Mouse (Mus musculus) T-helper 2 cell (primary cell): ENCODE data around the gene Tufm.
"Not testable (repeated sequence)": the region's sequence is repeated elsewhere in the genome, so short reads cannot be mapped to it uniquely, and the experiment has no call there.

Experiments used
- in situ Hi-C: fragments of 300-600 bp; cut with MboI, MseI; formaldehyde crosslinking; loops from one replicate; pipeline ENCODE4 v1.15.1; 2025; ENCODE audit warnings: high pct_unique_total_duplicates

Gene Tufm

GRCm38 (mm10) chr7:126465246-126466030, 21.7 kb upstream of the Tufm start:
- in situ Hi-C loops, result no loop called here

- in situ Hi-C loops, result no loop called here
Measured at GRCm38 (mm10) chr7:126466116-126466515, 21.0 kb upstream of the Tufm start.

- in situ Hi-C loops, result no loop called here
Measured at GRCm38 (mm10) chr7:126466707-126467106, 20.5 kb upstream of the Tufm start.

- in situ Hi-C loops, result no loop called here
Measured at GRCm38 (mm10) chr7:126467271-126467670, 19.9 kb upstream of the Tufm start.

GRCm38 (mm10) chr7:126467834-126468627, 19.1 kb upstream of the Tufm start:
- in situ Hi-C loops, result no loop called here

GRCm38 (mm10) chr7:126470077-126470476, 17.1 kb upstream of the Tufm start:
- in situ Hi-C loops, result loop anchor here (5.0 kb wide), 1 partner anchor 73 kb away; the partner anchor contains the start of gene Nfatc2ip

- in situ Hi-C loops, result loop anchor here (5.0 kb wide), 1 partner anchor 74 kb away; the partner anchor contains the start of gene Nfatc2ip
Measured at GRCm38 (mm10) chr7:126471361-126471760, 15.8 kb upstream of the Tufm start.

GRCm38 (mm10) chr7:126471853-126472252, 15.3 kb upstream of the Tufm start:
- in situ Hi-C loops, result loop anchor here (5.0 kb wide), 1 partner anchor 75 kb away; the partner anchor contains the start of gene Nfatc2ip

- in situ Hi-C loops, result loop anchor here (5.0 kb wide), 1 partner anchor 75 kb away; the partner anchor contains the start of gene Nfatc2ip
Measured at GRCm38 (mm10) chr7:126472306-126472705, 14.9 kb upstream of the Tufm start.

GRCm38 (mm10) chr7:126472713-126473112, 14.4 kb upstream of the Tufm start:
- in situ Hi-C loops, result loop anchor here (5.0 kb wide), 1 partner anchor 75 kb away; the partner anchor contains the start of gene Nfatc2ip

- in situ Hi-C loops, result loop anchor here (5.0 kb wide), 1 partner anchor 76 kb away; the partner anchor contains the start of gene Nfatc2ip
Measured at GRCm38 (mm10) chr7:126473470-126474086, 13.6 kb upstream of the Tufm start.

- in situ Hi-C loops, result loop anchor here (5.0 kb wide), 1 partner anchor 77 kb away; the partner anchor contains the start of gene Nfatc2ip
Measured at GRCm38 (mm10) chr7:126474486-126474955, 12.6 kb upstream of the Tufm start.

- in situ Hi-C loops, result loop anchor here (5.0 kb wide), 2 partner anchors 52 to 78 kb away; partner anchors contain the start of gene Nfatc2ip
Measured at GRCm38 (mm10) chr7:126474993-126475581, 12.1 kb upstream of the Tufm start, which contains the start of gene Sh2b1. Sh2b1 (minus strand) TSS chr7:126475424.

- in situ Hi-C loops, result no loop called here
Measured at GRCm38 (mm10) chr7:126481699-126482098, 5.5 kb upstream of the Tufm start.

GRCm38 (mm10) chr7:126482392-126482871, 4.7 kb upstream of the Tufm start:
- in situ Hi-C loops, result no loop called here

GRCm38 (mm10) chr7:126487617-126488385, 640 bp downstream of the Tufm start:
- in situ Hi-C loops, result not testable (repeated sequence)

GRCm38 (mm10) chr7:126491005-126491404, 3.8 kb downstream of the Tufm start:
- in situ Hi-C loops, result no loop called here

GRCm38 (mm10) chr7:126491973-126492372, 4.8 kb downstream of the Tufm start:
- in situ Hi-C loops, result no loop called here

GRCm38 (mm10) chr7:126494120-126494519, 7.0 kb downstream of the Tufm start:
- in situ Hi-C loops, result no loop called here

- in situ Hi-C loops, result no loop called here
Measured at GRCm38 (mm10) chr7:126496475-126496874, 9.3 kb downstream of the Tufm start.
